Mouse (Mus musculus): ENCODE results near the gene Adipor1. TPM values are rescaled to one million over a fixed set of nuclear protein-coding genes. Genes with fewer than 3 reads are reported as not detected.

Adipor1 gene
- polyA plus RNA-seq, 1 experiment from 2014 or later: 130 TPM

DNA sequence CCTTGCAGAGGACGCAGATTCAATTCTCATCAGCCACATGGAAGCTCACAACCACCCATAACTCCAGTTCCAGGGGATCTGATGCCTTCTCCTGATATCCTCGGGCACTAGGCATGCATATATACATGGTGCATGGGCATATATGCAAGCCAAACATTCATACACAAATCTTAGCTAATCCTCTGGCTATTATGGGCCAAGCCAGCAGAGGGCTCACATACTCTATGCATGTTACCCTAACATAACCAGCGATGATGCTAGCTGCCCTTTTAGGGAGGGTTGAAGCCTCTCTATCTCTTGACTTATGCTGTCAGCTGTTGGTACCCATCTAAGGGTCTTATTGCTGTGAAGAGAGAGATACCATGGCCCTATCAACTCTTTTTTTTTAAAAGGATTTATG lies 35.8 kb downstream of the Adipor1 start:
- Histone ChIP-seq H3K36me3 (ENCODE audit: control insufficient read depth, insufficient read depth, low read length) (no peaks in the 10 kb centered on the region), H3K27me3 (ENCODE audit: control insufficient read depth, insufficient read depth, low read length) (no peaks in the 10 kb centered on the region), H3K9me3 (replicated peaks; ENCODE audit: control insufficient read depth, low read length) (no peaks in the 10 kb centered on the region), H3K27ac (ENCODE audit: low read depth, low read length) (no peak overlapping the region), H3K9ac (ENCODE audit: low read depth, low read length) (no peak overlapping the region), H3K4me2 (no peak overlapping the region), H3K4me3 (ENCODE audit: low read depth, low read length) (no peak overlapping the region), H3K4me1 (ENCODE audit: control insufficient read depth, insufficient read depth, low read length) (peaks cover 1% of the 10 kb centered on the region; the same call in 1 of the 2 replicates)
- 42% methylated on average over 3 of the region's 3 CpGs for WGBS (ENCODE audit: insufficient replicate concordance)
- ATAC-seq (replicated peaks; ENCODE audit: insufficient number of reproducible peaks, low FRiP score, low TSS enrichment): no peak

DNA sequence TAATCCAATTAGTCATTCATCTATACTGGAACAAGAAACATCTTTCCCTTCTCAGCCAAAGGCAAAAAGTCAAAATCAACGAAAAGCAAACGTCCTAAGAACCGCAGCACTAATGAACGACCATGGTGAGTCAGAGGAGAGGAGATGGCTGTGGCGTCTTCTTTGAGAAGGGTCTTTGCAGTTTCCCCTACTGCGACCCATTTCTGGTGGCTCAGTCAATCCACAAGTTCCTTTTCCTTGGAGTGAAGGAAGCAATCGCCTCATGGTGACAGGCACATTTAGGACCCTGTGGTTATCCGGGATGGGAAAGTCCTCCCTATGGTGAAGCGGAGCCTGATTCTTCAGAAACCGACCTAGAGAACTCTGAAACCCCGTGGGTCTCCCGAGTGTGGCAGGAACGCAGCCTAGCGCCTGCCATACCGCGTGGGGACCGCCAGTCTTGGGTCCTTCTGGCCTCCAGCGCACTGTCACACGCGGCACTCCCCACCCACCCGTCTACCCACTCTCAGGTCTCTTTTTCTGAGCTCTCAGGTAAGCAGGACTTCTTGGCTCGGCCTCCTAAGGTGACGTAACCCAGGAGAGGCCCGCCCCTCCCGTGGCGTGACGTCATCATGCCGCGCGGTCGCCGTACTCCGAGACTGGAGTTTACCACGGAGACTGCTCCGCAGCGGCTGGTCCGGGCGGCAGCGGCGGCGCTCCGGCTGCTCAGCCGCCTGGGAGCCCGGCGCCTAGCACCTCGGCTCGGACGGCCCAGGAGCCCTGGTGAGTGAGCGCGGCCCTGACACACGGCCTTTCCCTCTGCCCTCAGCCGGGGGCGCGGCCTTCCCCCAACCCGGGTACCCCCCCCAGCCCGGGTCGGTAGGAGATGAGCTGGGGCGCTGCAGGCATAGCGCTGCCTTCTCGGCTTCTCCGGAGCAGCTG lies 40.0 kb downstream of the Adipor1 start, which contains the start of gene Klhl12:
Gene Klhl12 (plus strand): TSS at position 628 of the 921 bp plus-strand sequence.
- H3K27me3 ChIP-seq (ENCODE audit: control insufficient read depth, insufficient read depth, low read length): no peaks in the 10 kb centered on the region
- peak within 1 kb of the TSS; percentile 74 for H3K9ac ChIP-seq (ENCODE audit: low read depth, low read length)
- peak; percentile 91 for ATAC-seq (replicated peaks; ENCODE audit: insufficient number of reproducible peaks, low FRiP score, low TSS enrichment)

DNA sequence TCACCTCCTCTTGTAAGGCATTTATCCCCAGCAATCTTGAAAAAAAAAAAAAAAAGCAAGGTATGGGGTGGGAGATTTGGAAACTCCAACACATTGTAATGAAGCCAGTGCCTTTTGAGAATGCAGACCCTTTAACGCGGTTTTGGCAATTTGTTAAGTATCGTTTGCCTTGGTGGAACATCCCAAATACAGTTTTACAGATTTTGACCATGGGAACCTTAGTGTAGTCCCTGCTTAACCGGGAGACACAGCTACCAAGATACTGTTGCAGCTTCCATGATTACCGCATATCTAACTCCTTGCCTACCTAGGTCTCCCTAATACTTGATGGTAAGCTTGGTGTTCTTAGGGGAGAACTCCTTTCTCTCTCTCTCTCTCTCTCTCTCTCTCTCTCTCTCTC lies 40.9 kb downstream of the Adipor1 start:
- Histone ChIP-seq H3K9me3 (replicated peaks; ENCODE audit: control insufficient read depth, low read length) (no peaks in the 10 kb centered on the region), H3K9ac (ENCODE audit: low read depth, low read length) (peak overlapping the region; percentile 74), H3K4me3 (ENCODE audit: low read depth, low read length) (peak overlapping the region; percentile 63), H3K36me3 (ENCODE audit: control insufficient read depth, insufficient read depth, low read length) (peaks cover 5% of the 10 kb centered on the region), H3K4me1 (ENCODE audit: control insufficient read depth, insufficient read depth, low read length) (peaks cover 7% of the 10 kb centered on the region; the same call in 1 of the 2 replicates), H3K27ac (ENCODE audit: low read depth, low read length) (no peak overlapping the region), H3K27me3 (ENCODE audit: control insufficient read depth, insufficient read depth, low read length) (no peaks in the 10 kb centered on the region), H3K4me2 (peak overlapping the region; percentile 65)
- ATAC-seq (replicated peaks; ENCODE audit: insufficient number of reproducible peaks, low FRiP score, low TSS enrichment): no peak
- 21% methylated on average over 5 of the region's 5 CpGs for WGBS (ENCODE audit: insufficient replicate concordance)

More for the DNA sequence above, 40.0 kb downstream of the Adipor1 start, which contains the start of gene Klhl12:
- H3K27ac ChIP-seq (ENCODE audit: low read depth, low read length): peak within 1 kb of the TSS; percentile 7; the same call in 1 of the 2 replicates
- under 1% methylated on average over 61 of the region's 61 CpGs for WGBS (ENCODE audit: insufficient replicate concordance)
- H3K9me3 ChIP-seq (replicated peaks; ENCODE audit: control insufficient read depth, low read length): no peaks in the 10 kb centered on the region
- H3K36me3 ChIP-seq (ENCODE audit: control insufficient read depth, insufficient read depth, low read length): peaks cover 4% of the 10 kb centered on the region; the same call in 1 of the 2 replicates
- H3K4me2 ChIP-seq: peak within 1 kb of the TSS; percentile 67
- H3K4me3 ChIP-seq (ENCODE audit: low read depth, low read length): peak within 1 kb of the TSS; percentile 63
- peaks cover 7% of the 10 kb centered on the region; the same call in 1 of the 2 replicates for H3K4me1 ChIP-seq (ENCODE audit: control insufficient read depth, insufficient read depth, low read length)

DNA sequence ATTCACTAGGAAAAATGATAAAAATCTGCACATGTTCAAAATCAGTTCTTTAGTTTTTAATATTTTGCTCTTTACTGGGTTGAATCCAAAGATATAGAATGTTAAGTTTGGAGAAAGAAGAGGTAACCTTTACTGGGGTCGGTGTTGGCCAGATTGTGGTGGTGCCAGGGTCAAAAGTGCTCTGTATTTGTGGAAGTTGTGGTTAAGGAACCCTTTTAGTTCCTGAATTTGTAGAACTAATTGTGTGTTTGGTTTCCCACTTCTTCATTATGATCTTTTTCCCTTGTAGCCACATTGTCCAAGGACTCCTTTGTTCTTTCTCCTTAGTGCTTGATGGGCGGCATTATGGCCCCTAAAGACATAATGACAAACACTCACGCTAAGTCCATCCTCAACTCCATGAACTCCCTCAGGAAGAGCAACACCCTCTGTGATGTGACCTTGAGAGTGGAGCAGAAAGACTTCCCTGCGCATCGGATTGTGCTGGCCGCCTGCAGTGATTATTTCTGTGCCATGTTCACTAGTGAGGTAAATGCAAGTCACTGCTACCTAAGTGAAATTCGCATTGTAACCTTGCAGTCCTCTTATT lies 43.1 kb downstream of the Adipor1 start:
- Histone ChIP-seq H3K9ac (ENCODE audit: low read depth, low read length) (no peak overlapping the region), H3K4me2 (no peak overlapping the region), H3K27ac (ENCODE audit: low read depth, low read length) (no peak overlapping the region), H3K4me3 (ENCODE audit: low read depth, low read length) (no peak overlapping the region), H3K36me3 (ENCODE audit: control insufficient read depth, insufficient read depth, low read length) (peaks cover 8% of the 10 kb centered on the region), H3K9me3 (replicated peaks; ENCODE audit: control insufficient read depth, low read length) (no peaks in the 10 kb centered on the region), H3K27me3 (ENCODE audit: control insufficient read depth, insufficient read depth, low read length) (no peaks in the 10 kb centered on the region), H3K4me1 (ENCODE audit: control insufficient read depth, insufficient read depth, low read length) (peaks cover 7% of the 10 kb centered on the region; the same call in 1 of the 2 replicates)
- ATAC-seq (replicated peaks; ENCODE audit: insufficient number of reproducible peaks, low FRiP score, low TSS enrichment): no peak
- WGBS (ENCODE audit: insufficient replicate concordance): 89% methylated on average over 7 of the region's 7 CpGs

DNA sequence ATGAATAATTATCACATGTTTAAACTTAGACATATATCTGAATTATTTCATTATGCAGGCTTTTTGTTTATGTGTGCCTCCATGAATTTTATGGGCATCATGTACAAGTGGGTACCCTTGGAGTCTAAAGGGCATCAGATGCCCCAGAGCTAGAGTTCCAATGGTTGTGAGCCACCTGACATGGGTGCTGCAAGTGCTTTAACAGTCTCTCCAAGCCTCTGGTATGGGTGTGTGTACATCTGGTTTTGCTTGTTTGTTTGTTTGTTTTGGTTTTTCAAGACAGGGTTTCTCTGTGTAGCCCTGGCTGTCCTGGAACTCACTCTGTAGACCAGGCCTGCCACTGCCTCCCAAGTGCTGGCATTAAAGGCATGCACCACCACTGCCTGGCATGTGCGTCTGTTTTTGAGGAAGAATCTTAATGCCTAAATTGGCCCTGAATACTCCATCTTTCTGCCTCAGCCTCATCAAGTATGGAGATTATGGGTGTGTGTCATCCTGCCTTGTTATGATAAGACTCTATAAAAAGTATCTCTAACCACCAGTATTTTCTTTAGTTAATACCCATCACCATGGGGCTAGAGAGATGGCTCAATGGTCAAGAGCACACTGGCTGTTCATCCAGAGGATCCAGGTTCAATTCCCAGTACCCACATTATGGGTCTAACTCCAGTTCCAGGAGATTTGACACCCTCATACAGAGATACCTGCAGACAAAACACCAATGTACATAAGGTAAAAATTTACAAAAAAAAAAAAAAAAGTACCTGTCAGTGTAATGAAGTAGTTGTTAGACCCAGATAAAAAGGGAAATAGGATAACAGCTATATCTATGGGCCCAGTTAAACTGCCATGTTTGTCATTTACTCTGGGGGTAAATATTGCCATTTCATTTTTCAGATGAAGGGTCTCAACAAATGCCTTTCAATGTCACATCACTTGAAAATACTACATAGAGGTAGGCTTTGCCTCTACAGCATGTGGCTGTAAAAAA lies 45.4 kb downstream of the Adipor1 start:
- ATAC-seq (replicated peaks; ENCODE audit: insufficient number of reproducible peaks, low FRiP score, low TSS enrichment): no peak
- Histone ChIP-seq H3K27me3 (ENCODE audit: control insufficient read depth, insufficient read depth, low read length) (no peaks in the 10 kb centered on the region), H3K9me3 (replicated peaks; ENCODE audit: control insufficient read depth, low read length) (no peaks in the 10 kb centered on the region), H3K4me2 (no peak overlapping the region), H3K9ac (ENCODE audit: low read depth, low read length) (no peak overlapping the region), H3K4me3 (ENCODE audit: low read depth, low read length) (no peak overlapping the region), H3K36me3 (ENCODE audit: control insufficient read depth, insufficient read depth, low read length) (peaks cover 8% of the 10 kb centered on the region), H3K27ac (ENCODE audit: low read depth, low read length) (no peak overlapping the region), H3K4me1 (ENCODE audit: control insufficient read depth, insufficient read depth, low read length) (peaks cover 7% of the 10 kb centered on the region; the same call in 1 of the 2 replicates)
- 92% methylated on average over 1 of the region's 1 CpGs for WGBS (ENCODE audit: insufficient replicate concordance)

Other genes starting within 250 kb of the Adipor1 start
- gene Chil1, start 233.2 kb upstream of the Adipor1 start, polyA plus RNA-seq (2014; fragmentation: Nextera tagmentation; extraction: Ambion mirVana): 1.5 and 1.9 TPM in 2 replicates
- gene Mybph, start 221.9 kb upstream of the Adipor1 start, polyA plus RNA-seq (2014; fragmentation: Nextera tagmentation; extraction: Ambion mirVana): 1.0 and 1.2 TPM in 2 replicates
- 4.4 and 6.7 TPM in 2 replicates for gene Adora1, start 179.9 kb upstream of the Adipor1 start, polyA plus RNA-seq (2014; fragmentation: Nextera tagmentation; extraction: Ambion mirVana)
- gene Myog, start 125.4 kb upstream of the Adipor1 start, polyA plus RNA-seq (2014; fragmentation: Nextera tagmentation; extraction: Ambion mirVana): 3.7 and 4.2 TPM in 2 replicates
- gene Ppfia4, start 82.5 kb upstream of the Adipor1 start, polyA plus RNA-seq (2014; fragmentation: Nextera tagmentation; extraction: Ambion mirVana): 9.4 and 9.7 TPM in 2 replicates
- 75.1 and 78.8 TPM in 2 replicates for gene Tmem183a, start 53.4 kb upstream of the Adipor1 start, polyA plus RNA-seq (2014; fragmentation: Nextera tagmentation; extraction: Ambion mirVana)
- gene 4933406M09Rik, start 29.4 kb upstream of the Adipor1 start, polyA plus RNA-seq (2014; fragmentation: Nextera tagmentation; extraction: Ambion mirVana): not detected in 2 replicates
- gene Cyb5r1, start 9.8 kb upstream of the Adipor1 start, polyA plus RNA-seq (2014; fragmentation: Nextera tagmentation; extraction: Ambion mirVana): 35.2 and 36.9 TPM in 2 replicates
- gene Klhl12, start 40.2 kb downstream of the Adipor1 start, polyA plus RNA-seq (2014; fragmentation: Nextera tagmentation; extraction: Ambion mirVana): 15.5 and 22.2 TPM in 2 replicates
- gene Rabif, start 79.3 kb downstream of the Adipor1 start, polyA plus RNA-seq (2014; fragmentation: Nextera tagmentation; extraction: Ambion mirVana): 35.3 and 37.9 TPM in 2 replicates
- gene Mgat4e, start 134.3 kb downstream of the Adipor1 start, polyA plus RNA-seq (2014; fragmentation: Nextera tagmentation; extraction: Ambion mirVana): not detected in 2 replicates
- 34.9 and 35.9 TPM in 2 replicates for gene Kdm5b, start 144.8 kb downstream of the Adipor1 start, polyA plus RNA-seq (2014; fragmentation: Nextera tagmentation; extraction: Ambion mirVana)
- 0.37 and 0.79 TPM in 2 replicates for gene Syt2, start 231.3 kb downstream of the Adipor1 start, polyA plus RNA-seq (2014; fragmentation: Nextera tagmentation; extraction: Ambion mirVana)